In genomic region chr3:87097969-87098946, GRCm38 (mm10) we compare ENCODE assay signal across 11 mouse cellular contexts.
DNase-seq lines count a peak whose midpoint lies in the region; ATAC-seq and TF ChIP-seq lines count a peak whose summit lies in the region.
"Had no signal": no experiment of that assay in that cellular context is flagged by ENCODE, and none has a peak within 500 bp of the region (broad histone marks: within the 10 kb centered on the region; RNA-seq: fewer than 3 reads in every experiment).

No protein-coding gene starts in this region.

- TF ChIP-seq EP300 in liver, postnatal 0 days (IDR thresholded peaks at IDR 0.05; ENCODE audit: low read depth): no peak

- DNase-seq in adrenal gland, adult 2 months: peak; percentile 55
- DNase-seq in adrenal gland, adult 18-20 months (ENCODE audit: low spot score in 2 of 2): no peak
- DNase-seq in liver, postnatal 0 days: peak; percentile 32
- DNase-seq in liver: no peak
- peak; percentile 55 for DNase-seq in hindbrain, postnatal 0 days (ENCODE audit: low spot score)
- peak; percentile 33 for DNase-seq in right cerebral cortex, postnatal 4 days
- DNase-seq in ovary, adult 18-20 months (ENCODE audit: low spot score): no peak
- DNase-seq in heart, adult 18-20 months: no peak
- DNase-seq: kidney, adult 2 months had no signal

- no peaks in the 10 kb centered on the region for H3K4me1 ChIP-seq in liver, postnatal 0 days (ENCODE audit: insufficient read depth)
- peaks cover 17% of the 10 kb centered on the region for H3K4me1 ChIP-seq in hindbrain, postnatal 0 days (ENCODE audit: insufficient read depth, low read length)

- TF ChIP-seq CTCF in liver, postnatal 0 days (IDR thresholded peaks at IDR 0.05; ENCODE audit: low read depth): no peak
- no peak for TF ChIP-seq CTCF in hindbrain, postnatal 0 days (IDR thresholded peaks at IDR 0.05; ENCODE audit: low read depth)

- H3K27me3 ChIP-seq in liver, postnatal 0 days (ENCODE audit: insufficient read depth, low read length): no peaks in the 10 kb centered on the region
- H3K27me3 ChIP-seq in hindbrain, postnatal 0 days (ENCODE audit: insufficient read depth, low read length): no peaks in the 10 kb centered on the region
- H3K27me3 ChIP-seq: embryonic facial prominence, embryonic 15.5 days; lung, embryonic 15.5 days had no signal

- no peaks in the 10 kb centered on the region for H3K9me3 ChIP-seq in liver, postnatal 0 days (ENCODE audit: low read length)
- H3K9me3 ChIP-seq in hindbrain, postnatal 0 days (ENCODE audit: low read length): no peaks in the 10 kb centered on the region
- H3K9me3 ChIP-seq: embryonic facial prominence, embryonic 15.5 days; lung, embryonic 15.5 days had no signal

- no peak overlapping the region for H3K4me2 ChIP-seq in liver, postnatal 0 days (ENCODE audit: low read depth, low read length)
- H3K4me2 ChIP-seq in hindbrain, postnatal 0 days (ENCODE audit: low read depth, low read length): no peak overlapping the region
- H3K4me2 ChIP-seq: embryonic facial prominence, embryonic 15.5 days; lung, embryonic 15.5 days had no signal

- no peak overlapping the region for H3K27ac ChIP-seq in liver, postnatal 0 days (ENCODE audit: low read depth)
- peak overlapping the region; percentile 54 for H3K27ac ChIP-seq in hindbrain, postnatal 0 days
- H3K27ac ChIP-seq: embryonic facial prominence, embryonic 15.5 days; lung, embryonic 15.5 days had no signal

- H3K36me3 ChIP-seq in liver, postnatal 0 days (replicated peaks; ENCODE audit: insufficient read depth, low read length): no peaks in the 10 kb centered on the region
- no peaks in the 10 kb centered on the region for H3K36me3 ChIP-seq in hindbrain, postnatal 0 days (ENCODE audit: insufficient read depth, low read length)
- H3K36me3 ChIP-seq: embryonic facial prominence, embryonic 15.5 days had no signal

- WGBS in liver, postnatal 0 days (ENCODE audit: insufficient replicate concordance): 71% methylated on average over 19 of the region's 19 CpGs
- 66% methylated on average over 19 of the region's 19 CpGs for WGBS in hindbrain, postnatal 0 days

- no peak overlapping the region for H3K9ac ChIP-seq in liver, postnatal 0 days (replicated peaks)
- 0 out of 2 replicates have a peak overlapping the region, but pooled peaks have one; percentile 3 for H3K9ac ChIP-seq in hindbrain, postnatal 0 days (replicated peaks; ENCODE audit: low read length)
- H3K9ac ChIP-seq: embryonic facial prominence, embryonic 15.5 days; lung, embryonic 15.5 days had no signal

- ATAC-seq in liver, postnatal 0 days: peak; percentile 91
- peak; percentile 83 for ATAC-seq in hindbrain, postnatal 0 days

- no peak overlapping the region for H3K4me3 ChIP-seq in liver, postnatal 0 days (ENCODE audit: low read depth, low read length)
- no peak overlapping the region for H3K4me3 ChIP-seq in hindbrain, postnatal 0 days (ENCODE audit: low read length)
- H3K4me3 ChIP-seq: embryonic facial prominence, embryonic 15.5 days; lung, embryonic 15.5 days had no signal

Comparison
In these comparisons a context has a peak if more than half of its experiments do, and no peak if none do; other contexts are left out.
1. DNase-seq: peak in adrenal gland, adult 2 months (single experiment), liver, postnatal 0 days (single experiment), hindbrain, postnatal 0 days (single experiment) and right cerebral cortex, postnatal 4 days (single experiment); none in adrenal gland, adult 18-20 months (0 of 2), liver (single experiment), ovary, adult 18-20 months (single experiment) and heart, adult 18-20 months (0 of 2).